Mouse (Mus musculus) embryonic facial prominence, embryonic 12.5 days (tissue): ENCODE data around the gene Vamp8. TPM values are rescaled to one million over a fixed set of nuclear protein-coding genes. Genes with fewer than 3 reads are reported as not detected.
A peak's percentile ranks its signal among the peaks of the same experiment; 100 is the strongest.

ENCODE experiments used
- ATAC-seq: fragments of 200-750 bp; cut with Nextera tagmentation; 2 replicates; pipeline ENCODE4 v1.8.0; 2017; ENCODE audit not compliant: insufficient number of reproducible peaks, insufficient read depth, low FRiP score, low TSS enrichment
- H3K27ac ChIP-seq: fragments of 300-500 bp; sonication (generic); 2 replicates; pipeline ENCODE4 v1.5.1; 2016; ENCODE audit warnings: mild to moderate bottlenecking
- H3K27me3 ChIP-seq: fragments of 300-500 bp; sonication (generic); 2 replicates; pipeline ENCODE4 v1.6.1; 2016; ENCODE audit warnings: mild to moderate bottlenecking, moderate library complexity
- H3K36me3 ChIP-seq: fragments of 300-500 bp; sonication (generic); 2 replicates; pipeline ENCODE4 v1.6.1; 2016; ENCODE audit warnings: mild to moderate bottlenecking
- H3K4me1 ChIP-seq: fragments of 300-500 bp; sonication (generic); 2 replicates; pipeline ENCODE4 v1.6.1; 2016
- H3K4me2 ChIP-seq: fragments of 300-500 bp; sonication (generic); replicated peaks from 2 replicates; pipeline ENCODE4 v1.6.1; 2016; ENCODE audit warnings: mild to moderate bottlenecking, moderate library complexity
- H3K4me3 ChIP-seq: fragments of 300-500 bp; sonication (generic); 2 replicates; pipeline ENCODE4 v1.5.1; 2016; ENCODE audit warnings: mild to moderate bottlenecking
- H3K9ac ChIP-seq: fragments of 300-500 bp; sonication (generic); 2 replicates; pipeline ENCODE4 v1.6.1; 2016; ENCODE audit warnings: mild to moderate bottlenecking, moderate library complexity
- H3K9me3 ChIP-seq: fragments of 300-500 bp; sonication (generic); 2 replicates; pipeline ENCODE4 v1.6.1; 2016; ENCODE audit warnings: mild to moderate bottlenecking, moderate library complexity
- WGBS: fragments of 180-500 bp; shearing (Covaris S2); methylation state at CpG from one replicate; pipeline ENCODE4 v1.1.7; 2016; 5-methylcytosine and 5-hydroxymethylcytosine counted together
- polyA plus RNA-seq: library from polyadenylated mRNA; unstranded; fragments of >200 nt; fragmentation: Nextera tagmentation; extraction: Ambion mirVana; gene quantifications from 2 replicates; pipeline ENCODE4 v1.2.1, GENCODE M21; 2016

The Vamp8 gene
- polyA plus RNA-seq, 1 experiment from 2014 or later = 90.7 TPM

DNA sequence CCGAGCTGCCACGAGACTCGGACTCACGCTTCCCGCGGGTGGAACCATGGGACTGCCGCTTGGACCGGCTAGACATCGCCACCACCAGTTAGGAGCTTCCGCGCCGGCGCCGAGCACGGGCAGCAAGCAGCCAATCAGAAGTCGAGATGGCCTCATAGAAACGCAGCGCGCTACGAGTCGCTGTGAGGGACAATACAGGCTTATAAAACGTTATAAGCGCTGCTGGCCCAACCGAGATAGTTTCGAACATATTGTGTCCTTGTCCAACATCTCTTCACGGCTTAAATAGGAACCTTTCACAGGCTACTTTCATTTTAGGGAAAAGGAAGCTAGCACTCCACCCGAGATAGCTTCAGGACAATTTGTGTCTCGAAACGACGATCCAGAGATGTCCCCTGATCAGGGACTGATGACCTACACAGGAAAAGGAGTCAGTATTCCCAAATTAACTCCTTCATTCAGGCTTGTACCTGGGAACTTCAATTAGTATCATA is 45.4 kb downstream of the Vamp8 start, which contains the start of gene Usp39:
Usp39 (minus strand) TSS at position 111 of the 494 bp plus-strand sequence.
- peak within 1 kb of the TSS; percentile 91 for H3K9ac ChIP-seq
- H3K4me1 ChIP-seq = peaks cover 21% of the 10 kb centered on the region
- peak within 1 kb of the TSS; percentile 94 for H3K4me2 ChIP-seq
- peaks cover 9% of the 10 kb centered on the region for H3K36me3 ChIP-seq
- peak; percentile 54 for ATAC-seq
- no peaks in the 10 kb centered on the region for H3K9me3 ChIP-seq
- WGBS = under 1% methylated on average over 30 of the region's 30 CpGs
- peak within 1 kb of the TSS; percentile 89 for H3K4me3 ChIP-seq
- no peak within 1 kb of the TSS for H3K27ac ChIP-seq
- no peaks in the 10 kb centered on the region for H3K27me3 ChIP-seq

DNA sequence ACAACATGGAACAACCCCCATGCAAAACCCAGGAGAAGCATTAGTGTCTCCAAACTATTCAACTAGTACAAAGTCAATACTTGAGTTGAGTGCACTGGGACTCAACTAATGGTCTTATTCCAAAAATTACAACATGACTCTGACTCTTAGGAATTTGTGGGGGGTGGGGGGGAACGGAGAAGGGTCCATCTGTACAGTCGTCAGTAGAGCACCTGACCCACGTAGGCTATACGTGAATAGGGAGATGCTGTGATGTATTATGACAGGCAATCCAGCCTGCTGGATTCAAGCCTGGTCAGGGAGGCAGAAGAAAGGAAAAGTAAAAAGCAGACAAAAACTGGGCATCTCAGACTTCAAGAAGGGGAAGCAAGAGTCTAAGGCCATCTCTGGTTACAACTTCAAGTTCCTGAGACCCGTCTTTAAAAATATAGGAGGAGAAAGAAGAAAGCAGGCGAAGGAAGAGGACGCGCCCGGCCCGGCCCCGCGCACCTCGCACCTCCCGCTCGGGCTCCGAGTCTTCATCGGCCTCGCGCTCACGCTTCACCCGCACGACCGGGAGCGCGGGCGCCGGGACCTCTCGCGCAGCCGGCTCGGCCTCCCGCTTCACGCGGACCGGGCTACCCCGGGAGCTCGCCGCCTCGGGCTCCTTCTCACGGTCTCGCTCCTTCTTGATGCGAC is 46.0 kb downstream of the Vamp8 start:
- H3K4me2 ChIP-seq = peak overlapping the region; percentile 94
- no peaks in the 10 kb centered on the region for H3K27me3 ChIP-seq
- H3K27ac ChIP-seq = no peak overlapping the region
- peaks cover 21% of the 10 kb centered on the region for H3K4me1 ChIP-seq
- H3K4me3 ChIP-seq = peak overlapping the region; percentile 89
- H3K9me3 ChIP-seq = no peaks in the 10 kb centered on the region
- H3K36me3 ChIP-seq = peaks cover 13% of the 10 kb centered on the region
- peak overlapping the region; percentile 91 for H3K9ac ChIP-seq
- WGBS = under 1% methylated on average over 42 of the region's 42 CpGs
- ATAC-seq = no peak

DNA sequence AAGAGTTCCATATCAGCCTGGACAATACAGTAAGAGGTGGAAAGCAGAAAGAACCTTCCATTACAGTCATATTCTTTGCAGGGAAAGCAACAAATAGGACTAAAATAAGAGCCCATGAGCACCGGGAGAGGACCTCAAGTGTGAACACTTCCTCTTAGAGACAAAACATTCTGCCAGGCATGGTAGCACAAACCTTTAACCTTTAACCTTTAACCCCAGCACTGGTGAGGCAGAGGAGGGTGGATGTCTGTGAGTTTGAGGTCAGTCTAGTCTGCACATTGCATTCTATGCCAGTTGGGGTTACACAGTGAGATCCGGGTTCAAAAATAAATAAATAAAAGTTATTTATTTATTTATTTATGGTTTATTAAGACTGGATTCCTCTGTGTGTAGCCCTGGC is 50.0 kb downstream of the Vamp8 start:
- H3K4me1 ChIP-seq = peaks cover 12% of the 10 kb centered on the region
- no peaks in the 10 kb centered on the region for H3K27me3 ChIP-seq
- no peak for ATAC-seq
- H3K9me3 ChIP-seq = no peaks in the 10 kb centered on the region
- WGBS = 49% methylated on average over 2 of the region's 2 CpGs
- no peak overlapping the region for H3K4me2 ChIP-seq
- H3K36me3 ChIP-seq = peaks cover 41% of the 10 kb centered on the region
- no peak overlapping the region for H3K4me3 ChIP-seq
- H3K27ac ChIP-seq = no peak overlapping the region
- no peak overlapping the region for H3K9ac ChIP-seq

Other genes starting within 250 kb of the Vamp8 start
- gene Atoh8, start 155.1 kb downstream of the Vamp8 start, polyA plus RNA-seq = 16.4 and 18.6 TPM in 2 replicates
- not detected in 2 replicates for gene Sftpb, start 86.1 kb downstream of the Vamp8 start, polyA plus RNA-seq
- gene Usp39, start 45.5 kb downstream of the Vamp8 start, polyA plus RNA-seq = 64.5 and 67.4 TPM in 2 replicates
- gene 0610030E20Rik, start 43.4 kb downstream of the Vamp8 start, polyA plus RNA-seq = 30.0 and 33.0 TPM in 2 replicates
- 8.9 and 9.7 TPM in 2 replicates for gene Tmem150a, start 35.3 kb downstream of the Vamp8 start, polyA plus RNA-seq
- 80.2 and 88.0 TPM in 2 replicates for gene Rnf181, start 23.7 kb downstream of the Vamp8 start, polyA plus RNA-seq
- 14.5 and 19.9 TPM in 2 replicates for gene Vamp5, start 10.2 kb downstream of the Vamp8 start, polyA plus RNA-seq
- gene Ggcx, start 23.6 kb upstream of the Vamp8 start, polyA plus RNA-seq = 34.4 and 38.5 TPM in 2 replicates
- gene Mat2a, start 48.9 kb upstream of the Vamp8 start, polyA plus RNA-seq = 387 and 404 TPM in 2 replicates
- not detected in 2 replicates for gene Sh2d6, start 131.0 kb upstream of the Vamp8 start, polyA plus RNA-seq
- 25.9 and 28.0 TPM in 2 replicates for gene Capg, start 153.7 kb upstream of the Vamp8 start, polyA plus RNA-seq
- gene Elmod3, start 207.7 kb upstream of the Vamp8 start, polyA plus RNA-seq = 14.2 and 16.4 TPM in 2 replicates
- gene Retsat, start 207.8 kb upstream of the Vamp8 start, polyA plus RNA-seq = 9.5 and 10.3 TPM in 2 replicates
- gene Tgoln1, start 226.3 kb upstream of the Vamp8 start, polyA plus RNA-seq = 23.8 and 24.6 TPM in 2 replicates